Comparison of ENCODE assay signal across 8 mouse cellular contexts in genomic region chr2:127069781-127070434, GRCm38 (mm10). TPM values are rescaled to one million over a fixed set of nuclear protein-coding genes. Genes with fewer than 3 reads are reported as not detected.
DNase-seq lines count a peak whose midpoint lies in the region; ATAC-seq and TF ChIP-seq lines count a peak whose summit lies in the region.

No protein-coding gene starts in this region.

- H3K9me3 ChIP-seq in kidney, postnatal 0 days (replicated peaks; ENCODE audit: low read length) = no peaks in the 10 kb centered on the region
- no peaks in the 10 kb centered on the region for H3K9me3 ChIP-seq in hindbrain, embryonic 12.5 days (replicated peaks)
- no peaks in the 10 kb centered on the region for H3K9me3 ChIP-seq in midbrain, embryonic 12.5 days

- ATAC-seq in kidney, postnatal 0 days (replicated peaks; ENCODE audit: low FRiP score, low read depth) = no peak
- ATAC-seq in hindbrain, embryonic 12.5 days (ENCODE audit: low FRiP score) = peak; percentile 56; the same call in 1 of the 2 replicates
- peak; percentile 32; the same call in 1 of the 2 replicates for ATAC-seq in midbrain, embryonic 12.5 days (ENCODE audit: low FRiP score, low read depth)

- no peaks in the 10 kb centered on the region for H3K27me3 ChIP-seq in kidney, postnatal 0 days (ENCODE audit: insufficient read depth, low read length)
- no peaks in the 10 kb centered on the region for H3K27me3 ChIP-seq in hindbrain, embryonic 12.5 days
- no peaks in the 10 kb centered on the region for H3K27me3 ChIP-seq in midbrain, embryonic 12.5 days

- H3K9ac ChIP-seq in kidney, postnatal 0 days (ENCODE audit: low read depth, low read length) = peak overlapping the region; percentile 19; the same call in 1 of the 2 replicates
- peak overlapping the region; percentile 47 for H3K9ac ChIP-seq in hindbrain, embryonic 12.5 days
- H3K9ac ChIP-seq in midbrain, embryonic 12.5 days (replicated peaks) = peak overlapping the region; percentile 70; the same call in 1 of the 2 replicates

- H3K4me3 ChIP-seq in kidney, postnatal 0 days (replicated peaks; ENCODE audit: low read depth, low read length) = peak overlapping the region; percentile 62; the same call in 1 of the 2 replicates
- H3K4me3 ChIP-seq in hindbrain, embryonic 12.5 days = peak overlapping the region; percentile 61
- H3K4me3 ChIP-seq in midbrain, embryonic 12.5 days = peak overlapping the region; percentile 72

- H3K4me2 ChIP-seq in kidney, postnatal 0 days (ENCODE audit: low read length) = peak overlapping the region; percentile 73
- peak overlapping the region; percentile 73 for H3K4me2 ChIP-seq in hindbrain, embryonic 12.5 days (replicated peaks)
- peak overlapping the region; percentile 71 for H3K4me2 ChIP-seq in midbrain, embryonic 12.5 days (replicated peaks)

- H3K4me1 ChIP-seq in kidney, postnatal 0 days (replicated peaks; ENCODE audit: insufficient read depth, low read length) = no peaks in the 10 kb centered on the region; the same call in 1 of the 2 replicates
- peaks cover 8% of the 10 kb centered on the region for H3K4me1 ChIP-seq in hindbrain, embryonic 12.5 days
- peaks cover 12% of the 10 kb centered on the region for H3K4me1 ChIP-seq in midbrain, embryonic 12.5 days

- H3K27ac ChIP-seq in kidney, postnatal 0 days = peak overlapping the region; percentile 71
- H3K27ac ChIP-seq in hindbrain, embryonic 12.5 days = no peak overlapping the region
- 0 out of 2 replicates have a peak overlapping the region, but pooled peaks have one; percentile 39 for H3K27ac ChIP-seq in midbrain, embryonic 12.5 days (replicated peaks)

- WGBS in kidney, postnatal 0 days = 11% methylated on average over 11 of the region's 11 CpGs
- WGBS in hindbrain, embryonic 12.5 days = 21% methylated on average over 11 of the region's 11 CpGs
- WGBS in midbrain, embryonic 12.5 days = 17% methylated on average over 11 of the region's 11 CpGs

- no peak for TF ChIP-seq CTCF in kidney, postnatal 0 days (IDR thresholded peaks at IDR 0.05; ENCODE audit: low read depth)

- intact Hi-C loops in gastrocnemius, postnatal 14 days (cut with DNase I; ENCODE audit: low total_unique reads) = no loop called here

- DNase-seq in kidney, postnatal 0 days (ENCODE audit: low spot score) = no peak
- DNase-seq in kidney, postnatal 10 days = no peak
- DNase-seq in embryo, embryonic 10 days (ENCODE audit: low spot score) = peak; percentile 26
- no peak for DNase-seq in thymus, postnatal 25 days
- DNase-seq in gastrocnemius, postnatal 14 days = no peak
- DNase-seq in kidney, adult 11 months = no peak

- H3K36me3 ChIP-seq in kidney, postnatal 0 days (ENCODE audit: insufficient read depth, low read length) = 0 out of 2 replicates have a peak, but pooled peaks cover 11% of the 10 kb centered on the region
- peaks cover 12% of the 10 kb centered on the region for H3K36me3 ChIP-seq in hindbrain, embryonic 12.5 days
- H3K36me3 ChIP-seq in midbrain, embryonic 12.5 days = peaks cover 7% of the 10 kb centered on the region; the same call in 1 of the 2 replicates

RNA-seq across cellular contexts. Expression of gene Blvra, which starts 0.6 kb away (rescaled TPM):
- 76.4 and 83.5 TPM in 2 replicates for polyA plus RNA-seq in kidney, postnatal 0 days (2015; fragmentation: Nextera tagmentation; extraction: Ambion mirVana)
- 26.4 and 27.4 TPM in 2 replicates for polyA plus RNA-seq in hindbrain, embryonic 12.5 days (2016; fragmentation: Nextera tagmentation; extraction: Ambion mirVana)
- polyA plus RNA-seq in midbrain, embryonic 12.5 days (2016; fragmentation: Nextera tagmentation; extraction: Ambion mirVana) = 22.8 and 28.1 TPM in 2 replicates
- total RNA-seq in gastrocnemius, postnatal 14 days (2021) = 10 to 100 TPM; 13.2 to 16.4 TPM

Comparison
In these comparisons a context has a peak if more than half of its experiments do, and no peak if none do; other contexts are left out.
1. H3K9ac ChIP-seq: peak in every context shown above with its lines; median percentile 70 in midbrain, embryonic 12.5 days; 47 in hindbrain, embryonic 12.5 days; 19 in kidney, postnatal 0 days.